21 mouse cellular contexts compared by ENCODE assay signal in the genomic region with DNA sequence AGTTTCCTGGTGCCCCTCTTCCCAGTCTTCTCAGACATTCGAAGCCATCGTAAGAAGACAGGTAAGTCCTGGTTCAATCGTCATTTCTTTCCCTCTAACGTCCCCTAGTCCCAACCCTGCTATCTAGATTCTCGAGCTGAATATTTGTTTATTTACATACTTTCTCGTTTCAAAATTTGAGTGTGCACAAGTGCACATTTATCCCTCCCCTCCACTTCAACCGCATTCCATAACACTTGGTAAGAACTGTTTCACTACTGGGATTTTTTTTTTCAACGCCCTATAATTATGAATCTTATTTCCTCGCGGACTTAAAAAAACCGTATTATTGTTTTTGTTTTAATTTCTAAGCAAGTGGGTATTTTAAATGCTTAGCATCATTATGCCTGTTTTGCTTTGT.
"Had no signal": no experiment of that assay in that cellular context is flagged by ENCODE, and none has a peak within 500 bp of the region (broad histone marks: within the 10 kb centered on the region; RNA-seq: fewer than 3 reads in every experiment).

No protein-coding gene starts in this region.

- H3K4me3 ChIP-seq: heart, adult 2 months; heart, embryonic 13.5 days; heart, embryonic 15.5 days; hindbrain, embryonic 13.5 days; hindbrain, embryonic 15.5 days; kidney, embryonic 15.5 days; limb, embryonic 13.5 days had no signal

- DNase-seq: forebrain, postnatal 0 days; gastrocnemius, postnatal 14 days; gastrocnemius, postnatal 36 days; heart, adult 11 months; heart, adult 2 months; heart, postnatal 14 days; heart, postnatal 36 days; kidney, adult 11 months; kidney, adult 2 months; kidney, adult 9 months; kidney, postnatal 14 days; kidney, postnatal 36 days; layer of hippocampus, adult 9-11 months; layer of hippocampus, postnatal 36 days; left cerebral cortex, postnatal 4 days had no signal

- H3K4me1 ChIP-seq: heart, embryonic 13.5 days; heart, embryonic 15.5 days; hindbrain, embryonic 13.5 days; hindbrain, embryonic 15.5 days; kidney, embryonic 15.5 days; limb, embryonic 13.5 days had no signal
